Comparison of ENCODE assay signal across 10 mouse cellular contexts in genomic region chr17:15208808-15209173, GRCm38 (mm10).
A peak's percentile ranks its signal among the peaks of the same experiment; 100 is the strongest.
DNase-seq lines count a peak whose midpoint lies in the region; ATAC-seq and TF ChIP-seq lines count a peak whose summit lies in the region.
"Had no signal": no experiment of that assay in that cellular context is flagged by ENCODE, and none has a peak within 500 bp of the region (broad histone marks: within the 10 kb centered on the region; RNA-seq: fewer than 3 reads in every experiment).

No protein-coding gene starts in this region.

- H3K36me3 ChIP-seq in forebrain, embryonic 10.5 days (replicated peaks) = no peaks in the 10 kb centered on the region
- H3K36me3 ChIP-seq in hindbrain, postnatal 0 days (ENCODE audit: insufficient read depth, low read length) = no peaks in the 10 kb centered on the region
- H3K36me3 ChIP-seq in neural tube, embryonic 12.5 days = no peaks in the 10 kb centered on the region
- H3K36me3 ChIP-seq in lung, postnatal 0 days (ENCODE audit: insufficient read depth, low read length) = no peaks in the 10 kb centered on the region

- no peak overlapping the region for H3K27ac ChIP-seq in left cerebral cortex, adult 2 months
- peak overlapping the region; percentile 87 for H3K27ac ChIP-seq in forebrain, embryonic 10.5 days
- H3K27ac ChIP-seq in hindbrain, postnatal 0 days = peak overlapping the region; percentile 75
- no peak overlapping the region for H3K27ac ChIP-seq in neural tube, embryonic 12.5 days
- no peak overlapping the region for H3K27ac ChIP-seq in lung, postnatal 0 days (ENCODE audit: low read length)

- WGBS in forebrain, embryonic 10.5 days = 37% methylated on average over 3 of the region's 3 CpGs
- WGBS in hindbrain, postnatal 0 days = 20% methylated on average over 3 of the region's 3 CpGs
- WGBS in neural tube, embryonic 12.5 days = 30% methylated on average over 3 of the region's 3 CpGs
- WGBS in lung, postnatal 0 days = 56% methylated on average over 3 of the region's 3 CpGs

- peak; percentile 62 for ATAC-seq in hindbrain, postnatal 0 days
- peak; percentile 43 for ATAC-seq in neural tube, embryonic 12.5 days (ENCODE audit: low FRiP score, low read depth)
- no peak for ATAC-seq in lung, postnatal 0 days

- H3K9ac ChIP-seq in hindbrain, postnatal 0 days (replicated peaks; ENCODE audit: low read length) = peak overlapping the region; percentile 22
- no peak overlapping the region; the same call in 1 of the 2 replicates for H3K9ac ChIP-seq in neural tube, embryonic 12.5 days
- no peak overlapping the region for H3K9ac ChIP-seq in lung, postnatal 0 days (replicated peaks; ENCODE audit: low read depth)

- no peak for DNase-seq in left cerebral cortex, adult 2 months (ENCODE audit: extremely low spot score in 1 of 2, low spot score in 2 of 2)
- DNase-seq in left cerebral cortex, adult 18-20 months (ENCODE audit: low spot score in 2 of 2) = no peak
- no peak for DNase-seq in forebrain, embryonic 10.5 days (ENCODE audit: extremely low spot score, low spot score)
- peak; percentile 22 for DNase-seq in hindbrain, postnatal 0 days (ENCODE audit: low spot score)
- no peak for DNase-seq in c-Kit-positive CD71-positive TER-119-positive erythroid progenitor cells, embryonic 14.5 days (ENCODE audit: low spot score)
- DNase-seq in left cerebral cortex, adult 9 months (ENCODE audit: low spot score in 2 of 2) = no peak
- DNase-seq in lung, postnatal 0 days (ENCODE audit: low spot score) = no peak
- DNase-seq: thymus, postnatal 36 days had no signal

- H3K4me2 ChIP-seq in hindbrain, postnatal 0 days (ENCODE audit: low read depth, low read length) = peak overlapping the region; percentile 73
- H3K4me2 ChIP-seq in neural tube, embryonic 12.5 days (replicated peaks) = peak overlapping the region; percentile 55
- H3K4me2 ChIP-seq in lung, postnatal 0 days (replicated peaks; ENCODE audit: low read depth, low read length) = no peak overlapping the region

- TF ChIP-seq CTCF in left cerebral cortex, adult 2 months (IDR thresholded peaks at IDR 0.05) = no peak
- no peak for TF ChIP-seq CTCF in hindbrain, postnatal 0 days (IDR thresholded peaks at IDR 0.05; ENCODE audit: low read depth)
- TF ChIP-seq CTCF in lung, postnatal 0 days (IDR thresholded peaks at IDR 0.05) = no peak

- no peak for TF ChIP-seq EP300 in lung, postnatal 0 days (IDR thresholded peaks at IDR 0.05)

- peak overlapping the region; percentile 46; the same call in 1 of the 2 replicates for H3K4me3 ChIP-seq in left cerebral cortex, adult 2 months
- H3K4me3 ChIP-seq in forebrain, embryonic 10.5 days = peak overlapping the region; percentile 55
- H3K4me3 ChIP-seq in hindbrain, postnatal 0 days (ENCODE audit: low read length) = peak overlapping the region; percentile 34; the same call in 1 of the 2 replicates
- H3K4me3 ChIP-seq in neural tube, embryonic 12.5 days = peak overlapping the region; percentile 27; the same call in 1 of the 2 replicates
- H3K4me3 ChIP-seq in lung, postnatal 0 days (ENCODE audit: low read depth, low read length) = no peak overlapping the region

- peaks cover 9% of the 10 kb centered on the region for H3K27me3 ChIP-seq in forebrain, embryonic 10.5 days (ENCODE audit: poor library complexity, severe bottlenecking)
- no peaks in the 10 kb centered on the region for H3K27me3 ChIP-seq in hindbrain, postnatal 0 days (ENCODE audit: insufficient read depth, low read length)
- H3K27me3 ChIP-seq in neural tube, embryonic 12.5 days (replicated peaks) = no peaks in the 10 kb centered on the region
- H3K27me3 ChIP-seq in lung, postnatal 0 days (replicated peaks; ENCODE audit: insufficient read depth, low read length) = no peaks in the 10 kb centered on the region

- H3K9me3 ChIP-seq in forebrain, embryonic 10.5 days = no peaks in the 10 kb centered on the region
- H3K9me3 ChIP-seq in hindbrain, postnatal 0 days (ENCODE audit: low read length) = no peaks in the 10 kb centered on the region
- H3K9me3 ChIP-seq in neural tube, embryonic 12.5 days = no peaks in the 10 kb centered on the region
- H3K9me3 ChIP-seq in lung, postnatal 0 days (ENCODE audit: low read length) = no peaks in the 10 kb centered on the region

- H3K4me1 ChIP-seq in forebrain, embryonic 10.5 days = peaks cover 50% of the 10 kb centered on the region
- H3K4me1 ChIP-seq in hindbrain, postnatal 0 days (ENCODE audit: insufficient read depth, low read length) = peaks cover 7% of the 10 kb centered on the region
- H3K4me1 ChIP-seq in neural tube, embryonic 12.5 days = peaks cover 17% of the 10 kb centered on the region
- H3K4me1 ChIP-seq in lung, postnatal 0 days (ENCODE audit: insufficient read depth, low read depth, low read length) = peaks cover 3% of the 10 kb centered on the region; the same call in 1 of the 2 replicates
- H3K4me1 ChIP-seq: megakaryocyte, embryonic 14.5 days had no signal

- intact Hi-C loops in left cerebral cortex, adult 2 months (cut with DNase I) = loop anchor here (5.0 kb wide), 1 partner anchor 169 kb away; the partner anchor contains the start of gene Dll1

Comparison
In these comparisons a context has a peak if more than half of its experiments do, and no peak if none do; other contexts are left out.
1. H3K27ac ChIP-seq: peak in forebrain, embryonic 10.5 days (single experiment) and hindbrain, postnatal 0 days (single experiment); none in left cerebral cortex, adult 2 months (single experiment), neural tube, embryonic 12.5 days (single experiment) and lung, postnatal 0 days (single experiment).